Mouse (Mus musculus) thymus, postnatal 36 days (tissue): Measurements from ENCODE around the gene Sh2d3c.

ENCODE experiments used
- DNase-seq, 2 experiments: peaks; one replicate each; pipeline ENCODE4 v3.0.0; 2022; ENCODE audit warnings: mixed read lengths in 2 of 2

Gene Sh2d3c

GRCm38 (mm10) chr2:32798251-32798962 is 77.6 kb downstream of the Sh2d3c start:
- DNase-seq: no peak
